Mouse (Mus musculus) G1E (cell line): Measurements from ENCODE around the gene Frmpd4.

Source experiments
- CTCF ChIP-seq: IDR thresholded peaks from 2 replicates; pipeline ENCODE4 v1.5.1; 2012; ENCODE audit warnings: low read depth, low read length, inconsistent platforms, mixed read lengths
- GATA1 ChIP-seq: IDR thresholded peaks from 2 replicates; pipeline ENCODE4 v1.6.1; 2012; ENCODE audit warnings: borderline replicate concordance, low read length, inconsistent platforms, mixed read lengths
- GATA2 ChIP-seq: IDR thresholded peaks from 2 replicates; pipeline ENCODE4 v1.6.1; 2012; ENCODE audit warnings: low read depth, low read length, inconsistent platforms, borderline replicate concordance
- POLR2AphosphoS5 ChIP-seq: IDR thresholded peaks from 2 replicates; pipeline ENCODE4 v1.6.1; 2012; ENCODE audit warnings: low read depth, low read length, inconsistent platforms; ENCODE audit not compliant: insufficient replicate concordance

DNA sequence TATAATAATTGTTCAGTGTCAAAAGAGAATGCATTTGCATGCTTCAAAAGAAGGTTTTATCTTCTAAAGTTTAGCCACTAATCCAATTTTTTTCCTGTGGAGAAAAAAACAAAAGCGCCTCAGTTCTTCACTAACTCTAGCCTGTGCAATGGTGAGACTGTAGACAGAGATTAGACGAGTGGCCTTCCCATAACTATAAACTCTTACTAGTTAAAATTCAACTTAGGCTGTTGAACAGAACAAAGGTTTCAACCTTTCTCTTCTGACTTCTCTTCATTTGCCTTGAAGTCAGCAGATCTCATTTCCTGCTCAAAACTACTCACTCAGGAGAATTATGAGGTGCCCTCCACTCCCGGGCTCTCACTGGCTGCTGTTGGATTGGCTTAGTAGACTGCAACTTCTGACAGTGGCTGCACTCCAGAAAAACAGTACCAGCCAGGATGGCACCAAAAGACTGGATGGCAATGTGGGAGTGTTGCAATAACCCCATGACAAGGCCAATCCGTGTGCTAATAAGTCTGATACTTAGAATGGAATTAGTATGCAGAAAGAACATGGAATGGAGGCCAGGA lies 556.4 kb downstream of the Frmpd4 start:
- TF ChIP-seq GATA1 (no peak), CTCF (no peak), POLR2AphosphoS5 (no peak), GATA2 (no peak)
